Mouse (Mus musculus): Measurements from ENCODE around the gene Myog.

Myog gene

DNA sequence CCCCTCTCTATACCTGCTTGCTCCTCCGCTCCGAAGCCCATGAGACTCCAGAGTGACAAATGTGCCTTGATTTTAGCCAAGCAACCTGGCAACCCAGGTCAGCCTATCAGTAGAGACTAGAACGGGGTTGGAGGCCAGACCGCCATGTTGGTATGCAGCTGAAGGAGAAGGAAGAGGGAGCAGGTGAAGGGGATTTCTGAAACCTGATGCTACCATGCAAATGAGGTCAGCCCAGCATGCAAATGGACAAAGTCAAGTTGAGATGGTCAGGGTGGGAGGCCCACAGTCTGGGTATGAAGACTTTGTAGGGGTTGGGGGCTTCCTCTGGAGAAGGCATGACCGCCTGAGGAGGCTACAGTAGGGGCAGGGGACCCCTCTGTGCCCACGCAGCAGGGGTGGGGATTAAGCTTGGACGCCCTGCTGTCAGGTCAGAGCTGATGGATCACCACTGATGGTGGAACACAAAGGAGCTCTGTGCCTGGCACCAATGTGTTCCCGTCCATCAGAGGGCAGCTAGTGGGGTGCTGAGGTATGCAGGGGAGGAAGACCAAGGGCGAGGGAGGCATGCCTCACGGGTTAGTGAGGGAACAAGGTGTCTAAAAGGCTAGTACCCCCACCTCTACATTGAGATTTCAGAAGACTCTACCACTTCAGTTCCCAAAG is 4.2 kb upstream of the Myog start:
- DNase-seq (ENCODE audit: low read depth, low spot score): no peak

DNA sequence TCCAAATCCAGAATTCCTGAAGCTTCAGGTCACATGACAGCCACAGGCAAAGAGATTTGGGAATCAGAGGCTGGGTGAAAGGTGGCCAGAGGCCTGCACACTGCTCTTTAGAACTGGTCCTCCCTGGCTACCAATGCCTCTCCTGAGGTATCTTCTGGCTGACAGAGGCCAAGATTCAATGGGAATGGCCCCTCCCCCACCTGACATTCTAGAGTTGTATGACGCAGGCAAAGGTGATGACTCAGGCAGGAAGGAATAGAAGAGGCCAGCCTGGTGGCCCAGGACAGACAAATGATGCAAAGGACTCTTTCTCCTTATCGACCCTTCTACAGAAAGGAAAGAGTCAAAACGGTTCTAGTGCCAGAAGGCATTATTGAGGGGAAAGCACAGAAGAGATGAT is 1.6 kb upstream of the Myog start:
- no peak for DNase-seq (ENCODE audit: low read depth, low spot score)

DNA sequence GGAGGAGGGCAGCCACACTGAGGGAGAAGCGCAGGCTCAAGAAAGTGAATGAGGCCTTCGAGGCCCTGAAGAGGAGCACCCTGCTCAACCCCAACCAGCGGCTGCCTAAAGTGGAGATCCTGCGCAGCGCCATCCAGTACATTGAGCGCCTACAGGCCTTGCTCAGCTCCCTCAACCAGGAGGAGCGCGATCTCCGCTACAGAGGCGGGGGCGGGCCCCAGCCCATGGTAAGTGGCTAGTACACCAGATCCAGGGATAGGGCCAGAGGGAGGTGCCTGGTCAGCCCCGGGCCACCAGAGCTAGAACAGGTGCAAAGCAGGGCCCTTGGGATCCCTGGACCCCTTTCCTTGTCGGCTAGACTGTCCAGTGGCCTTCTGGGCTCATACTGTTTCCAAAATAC is 511 bp downstream of the Myog start:
- no peak for DNase-seq (ENCODE audit: low read depth, low spot score)

DNA sequence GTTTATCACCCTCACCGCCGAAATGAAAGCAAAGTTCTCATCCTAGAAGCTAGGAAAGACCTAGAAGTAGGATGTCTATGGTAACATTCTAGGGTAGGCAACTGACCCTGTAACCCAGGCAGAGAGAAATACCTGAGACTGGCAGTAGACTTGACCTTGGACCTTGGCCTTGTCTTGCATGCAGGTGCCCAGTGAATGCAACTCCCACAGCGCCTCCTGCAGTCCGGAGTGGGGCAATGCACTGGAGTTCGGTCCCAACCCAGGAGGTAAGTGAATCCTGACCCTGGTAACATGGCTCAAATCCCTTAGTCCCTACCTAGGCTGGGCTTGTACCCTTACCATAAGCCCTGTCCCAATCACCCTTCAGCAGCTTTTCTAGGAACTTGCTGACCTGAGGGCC is 1.1 kb downstream of the Myog start:
- no peak for DNase-seq (ENCODE audit: low read depth, low spot score)

GRCm38 (mm10) chr1:134291555-134291954 is 1.8 kb downstream of the Myog start:
- no peak for DNase-seq (ENCODE audit: low read depth, low spot score)

DNA sequence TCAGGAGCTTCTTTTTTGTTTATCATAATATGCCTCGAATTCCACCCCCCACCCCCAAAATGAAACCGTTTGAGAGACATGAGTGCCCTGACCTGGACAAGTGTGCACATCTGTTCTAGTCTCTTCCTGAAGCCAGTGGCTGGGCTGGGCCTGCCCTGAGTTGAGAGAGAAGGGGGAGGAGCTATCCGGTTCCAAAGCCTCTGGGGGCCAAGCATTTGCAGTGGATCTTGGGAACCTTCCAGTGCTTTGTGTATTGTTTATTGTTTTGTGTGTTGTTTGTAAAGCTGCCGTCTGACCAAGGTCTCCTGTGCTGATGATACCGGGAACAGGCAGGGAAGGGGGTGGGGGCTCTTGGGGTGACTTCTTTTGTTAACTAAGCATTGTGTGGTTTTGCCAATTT is 2.3 kb downstream of the Myog start:
- no peak for DNase-seq (ENCODE audit: low read depth, low spot score)

DNA sequence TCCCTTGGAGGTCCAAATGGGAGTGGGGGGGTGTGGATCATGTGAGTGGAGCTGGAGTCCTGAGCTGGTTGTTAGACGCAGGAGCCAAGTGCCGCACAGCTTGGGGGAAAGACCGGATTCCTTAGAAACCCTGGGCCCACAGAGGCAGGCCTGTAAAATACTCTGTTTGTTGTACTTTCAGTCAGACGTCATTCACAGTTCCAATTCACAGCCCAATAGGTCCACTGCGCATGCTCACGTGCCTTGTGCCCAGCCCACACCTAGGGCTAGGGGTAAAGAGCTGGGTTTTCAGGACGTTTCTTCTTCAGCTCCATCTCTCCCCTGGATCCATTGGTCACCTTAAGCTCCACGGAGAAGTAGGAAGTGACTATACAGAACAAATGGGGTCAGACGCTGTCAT is 2.8 kb downstream of the Myog start:
- DNase-seq (ENCODE audit: low read depth, low spot score): no peak

DNA sequence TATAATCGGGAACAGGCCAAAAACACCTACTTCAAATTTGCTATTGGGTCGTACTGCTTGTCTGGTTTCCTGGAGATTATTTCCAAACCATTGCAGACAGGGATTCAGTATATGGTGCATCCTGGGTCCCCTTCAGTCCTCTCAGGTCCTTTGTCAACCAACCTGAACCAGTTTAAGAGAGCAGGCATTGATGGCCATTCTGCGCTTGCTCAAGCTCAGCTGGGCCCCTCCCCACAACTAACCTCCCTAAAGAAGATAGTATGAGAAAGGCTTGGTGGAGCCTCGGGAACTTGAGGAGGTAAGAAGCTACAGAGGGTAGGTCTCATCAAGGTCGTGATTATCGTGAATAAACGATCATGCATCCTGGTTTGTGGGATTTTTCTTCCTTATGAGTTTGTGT is 3.5 kb downstream of the Myog start:
- DNase-seq (ENCODE audit: low read depth, low spot score): no peak

GRCm38 (mm10) chr1:134293738-134294604 is 4.2 kb downstream of the Myog start:
- DNase-seq (ENCODE audit: low read depth, low spot score): no peak

GRCm38 (mm10) chr1:134297265-134297664 is 7.5 kb downstream of the Myog start:
- DNase-seq (ENCODE audit: low read depth, low spot score): no peak

DNA sequence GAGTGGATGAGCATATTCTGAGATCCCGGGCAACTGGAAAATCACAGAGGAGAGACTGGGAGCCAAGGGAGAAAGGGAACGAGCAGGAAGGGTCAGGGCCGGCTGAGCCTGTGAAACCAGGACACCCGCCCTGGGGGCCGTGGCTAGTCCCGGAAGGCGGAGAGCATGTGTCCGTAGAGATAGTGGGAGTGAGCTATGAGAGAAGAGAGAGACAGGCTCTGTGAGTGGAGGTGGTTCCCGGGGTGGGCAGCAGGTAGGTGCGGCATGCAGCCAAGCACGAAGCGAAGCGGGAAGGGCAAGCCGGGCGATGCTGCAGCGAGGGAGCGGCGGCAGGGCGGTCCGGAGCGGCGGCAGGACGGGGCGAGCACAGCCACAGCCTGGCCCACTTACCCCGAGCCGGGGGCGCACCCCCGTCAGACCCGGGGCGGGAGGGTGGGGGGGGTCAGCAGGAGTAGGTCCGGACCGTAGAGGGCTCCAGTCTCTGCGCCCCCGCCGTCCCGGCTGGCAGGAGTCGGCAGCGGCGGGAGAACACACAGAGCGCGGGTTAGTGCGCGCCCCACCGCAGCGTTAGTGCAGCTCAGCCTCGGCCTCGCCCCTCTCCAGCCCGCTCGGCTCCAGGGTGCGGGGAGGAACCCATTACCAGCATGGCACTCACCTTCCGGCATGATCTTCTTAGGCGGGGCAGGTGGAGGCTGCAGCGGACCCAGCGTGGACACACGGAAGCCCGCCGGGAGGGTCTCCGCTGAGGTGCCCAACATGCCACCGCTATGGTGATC is 9.0 kb downstream of the Myog start:
- no peak for DNase-seq (ENCODE audit: low read depth, low spot score)

- no peak for DNase-seq (ENCODE audit: low read depth, low spot score)
Measured at GRCm38 (mm10) chr1:134302568-134303238, 12.9 kb downstream of the Myog start.

DNA sequence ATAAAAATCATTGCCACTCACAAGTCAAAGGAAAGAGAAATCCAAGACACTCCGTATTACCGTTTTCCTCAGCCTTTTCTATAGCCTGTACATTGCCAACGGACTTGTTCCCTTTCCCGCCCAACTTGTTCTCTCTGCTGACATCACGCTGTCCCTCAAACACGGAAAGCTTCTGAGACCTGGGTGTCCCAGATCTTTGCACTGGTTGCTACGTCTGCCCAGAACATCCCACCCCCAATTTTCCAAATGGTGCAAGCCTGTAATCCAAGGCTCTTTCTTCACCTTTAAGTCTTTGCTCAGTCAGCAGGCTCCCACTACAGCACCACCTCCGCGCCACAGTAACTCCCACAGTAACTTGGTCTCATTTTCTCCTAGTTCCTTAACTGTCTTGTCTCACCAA is 15.2 kb downstream of the Myog start:
- no peak for DNase-seq (ENCODE audit: low read depth, low spot score)

- DNase-seq (ENCODE audit: low read depth, low spot score): no peak
Measured at GRCm38 (mm10) chr1:134307409-134307808, 17.6 kb downstream of the Myog start.

DNA sequence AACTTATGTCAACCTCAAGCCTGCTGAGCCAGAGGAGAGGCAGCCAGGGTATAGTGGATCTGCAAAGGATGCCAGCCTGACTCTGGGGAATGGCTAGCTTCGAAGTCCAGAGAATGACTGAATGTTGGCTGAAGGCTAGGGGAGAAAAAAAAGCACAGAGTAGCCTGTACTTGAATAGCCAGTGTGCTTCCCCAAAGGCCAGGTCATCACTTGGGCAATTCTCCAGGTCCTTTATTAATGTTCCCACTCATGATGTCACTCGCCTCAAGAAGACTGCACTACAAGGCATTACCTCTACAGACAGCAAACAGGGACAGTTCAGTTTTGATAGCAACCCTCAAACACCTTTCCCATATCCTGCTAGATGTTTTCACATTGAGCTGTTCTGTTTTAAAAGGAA is 20.5 kb downstream of the Myog start:
- DNase-seq (ENCODE audit: low read depth, low spot score): no peak

- DNase-seq (ENCODE audit: low read depth, low spot score): no peak
Measured at GRCm38 (mm10) chr1:134310729-134311128, 20.9 kb downstream of the Myog start.

GRCm38 (mm10) chr1:134311760-134312159 is 22.0 kb downstream of the Myog start:
- DNase-seq (ENCODE audit: low read depth, low spot score): no peak

DNA sequence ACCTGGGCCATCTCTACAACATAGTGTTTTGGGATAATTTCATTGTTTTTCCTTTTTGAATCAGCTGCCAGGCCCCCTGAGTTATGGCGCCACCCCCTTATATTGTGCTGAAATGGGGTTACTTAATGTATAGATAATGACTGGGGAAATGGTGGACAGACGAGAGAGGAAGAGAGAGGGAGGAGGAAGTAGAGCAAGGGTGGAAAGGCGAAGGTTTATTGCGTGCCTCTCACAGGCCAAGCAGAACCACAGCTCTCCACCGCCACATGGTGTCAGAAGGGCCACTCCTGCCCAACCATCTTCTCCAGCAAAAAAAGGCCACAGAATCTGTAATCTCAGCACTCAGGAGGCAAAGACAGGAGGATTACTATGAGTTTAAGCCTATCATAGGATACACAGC is 25.4 kb downstream of the Myog start:
- DNase-seq (ENCODE audit: low read depth, low spot score): no peak

DNA sequence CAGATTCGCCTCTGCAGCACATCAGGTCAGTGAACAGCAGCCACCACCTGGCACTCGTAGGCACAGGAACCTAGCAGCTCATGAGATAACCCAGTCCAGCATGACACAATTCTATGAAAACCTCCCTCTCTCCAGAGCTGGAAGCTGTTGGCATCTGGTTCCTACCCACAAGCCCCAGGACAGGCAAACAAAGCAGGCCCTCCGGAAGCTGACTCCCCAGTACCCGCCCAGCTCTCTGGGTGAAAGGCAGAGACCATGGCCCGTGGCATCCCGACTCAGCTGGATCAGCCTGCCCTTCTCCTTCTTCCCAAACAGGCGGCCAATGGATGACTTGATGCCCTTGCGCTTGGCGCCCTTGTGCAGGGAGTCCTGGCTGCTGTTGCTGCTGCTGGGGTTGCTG is 26.6 kb downstream of the Myog start:
- DNase-seq (ENCODE audit: low read depth, low spot score): no peak

GRCm38 (mm10) chr1:134318261-134318660 is 28.5 kb downstream of the Myog start:
- no peak for DNase-seq (ENCODE audit: low read depth, low spot score)

- DNase-seq (ENCODE audit: low read depth, low spot score): no peak
Measured at GRCm38 (mm10) chr1:134320691-134321301, 31.0 kb downstream of the Myog start.

All from retina, postnatal 7 days (tissue).